Mouse (Mus musculus) hindbrain, embryonic 12.5 days (tissue): ENCODE measurements around the gene Hist1h1t. TPM values are rescaled to one million over a fixed set of nuclear protein-coding genes. Genes with fewer than 3 reads are reported as not detected.
A peak's percentile ranks its signal among the peaks of the same experiment; 100 is the strongest.
"Not testable (repeated sequence)": the region's sequence is repeated elsewhere in the genome, so short reads cannot be mapped to it uniquely, and the experiment has no call there.

Experiments
- ATAC-seq: fragments of 200-750 bp; cut with Nextera tagmentation; 2 replicates; pipeline ENCODE4 v1.8.0; 2017; ENCODE audit warnings: moderate TSS enrichment; ENCODE audit not compliant: low FRiP score
- H3K27ac ChIP-seq: fragments of 300-500 bp; sonication (generic); 2 replicates; pipeline ENCODE4 v1.5.1; 2016; ENCODE audit warnings: mild to moderate bottlenecking
- H3K27me3 ChIP-seq: fragments of 300-500 bp; sonication (generic); 2 replicates; pipeline ENCODE4 v1.6.1; 2016; ENCODE audit warnings: mild to moderate bottlenecking
- H3K36me3 ChIP-seq: fragments of 300-500 bp; sonication (generic); 2 replicates; pipeline ENCODE4 v1.6.1; 2016; ENCODE audit warnings: mild to moderate bottlenecking
- H3K4me1 ChIP-seq: fragments of 300-500 bp; sonication (generic); 2 replicates; pipeline ENCODE4 v1.6.1; 2016
- H3K4me2 ChIP-seq: fragments of 300-500 bp; sonication (generic); replicated peaks from 2 replicates; pipeline ENCODE4 v1.6.1; 2016; ENCODE audit warnings: mild to moderate bottlenecking
- H3K4me3 ChIP-seq: fragments of 300-500 bp; sonication (generic); 2 replicates; pipeline ENCODE4 v1.5.1; 2016; ENCODE audit warnings: mild to moderate bottlenecking
- H3K9ac ChIP-seq: fragments of 300-500 bp; sonication (generic); 2 replicates; pipeline ENCODE4 v1.6.1; 2016; ENCODE audit warnings: mild to moderate bottlenecking, moderate library complexity
- H3K9me3 ChIP-seq: fragments of 300-500 bp; sonication (generic); replicated peaks from 2 replicates; pipeline ENCODE4 v1.6.1; 2016; ENCODE audit warnings: mild to moderate bottlenecking
- WGBS: fragments of 180-500 bp; shearing (Covaris S2); methylation state at CpG from one replicate; pipeline ENCODE4 v1.1.7; 2016; 5-methylcytosine and 5-hydroxymethylcytosine counted together
- polyA plus RNA-seq: library from polyadenylated mRNA; unstranded; fragments of >200 nt; fragmentation: Nextera tagmentation; extraction: Ambion mirVana; gene quantifications from 2 replicates; pipeline ENCODE4 v1.2.1, GENCODE M21; 2016

Gene Hist1h1t
- not detected in 2 replicates for polyA plus RNA-seq

- H3K4me2 ChIP-seq = peak within 1 kb of the TSS; percentile 19; the same call in 1 of the 2 replicates
- no peak within 1 kb of the TSS for H3K9ac ChIP-seq
- no peak for ATAC-seq
- no peaks in the 10 kb centered on the region for H3K36me3 ChIP-seq
- no peaks in the 10 kb centered on the region for H3K27me3 ChIP-seq
- 45% methylated on average over 13 of the region's 13 CpGs for WGBS
- H3K9me3 ChIP-seq = no peaks in the 10 kb centered on the region
- H3K27ac ChIP-seq = no peak within 1 kb of the TSS
- H3K4me3 ChIP-seq = no peak within 1 kb of the TSS
- H3K4me1 ChIP-seq = peaks cover 4% of the 10 kb centered on the region; the same call in 1 of the 2 replicates
These were observed at the start of gene Hist1h1t for GRCm38 (mm10) chr13:23695514-23695913. TSS of gene Hist1h1t (plus strand) at chr13:23695814.

GRCm38 (mm10) chr13:23659636-23660366, 35.8 kb upstream of the Hist1h1t start:
- Histone ChIP-seq H3K27ac (no peak overlapping the region), H3K4me1 (no peaks in the 10 kb centered on the region), H3K36me3 (no peaks in the 10 kb centered on the region), H3K9me3 (no peaks in the 10 kb centered on the region), H3K27me3 (no peaks in the 10 kb centered on the region), H3K4me2 (no peak overlapping the region), H3K4me3 (no peak overlapping the region), H3K9ac (no peak overlapping the region)
- no peak for ATAC-seq
- 75% methylated on average over 6 of the region's 6 CpGs for WGBS

GRCm38 (mm10) chr13:23662536-23662935, 33.1 kb upstream of the Hist1h1t start:
- Histone ChIP-seq H3K36me3 (no peaks in the 10 kb centered on the region), H3K27me3 (no peaks in the 10 kb centered on the region), H3K27ac (no peak overlapping the region), H3K4me1 (no peaks in the 10 kb centered on the region), H3K4me3 (no peak overlapping the region), H3K4me2 (no peak overlapping the region), H3K9ac (no peak overlapping the region), H3K9me3 (no peaks in the 10 kb centered on the region)
- WGBS = 73% methylated on average over 3 of the region's 3 CpGs
- no peak for ATAC-seq

GRCm38 (mm10) chr13:23681990-23682582, 13.5 kb upstream of the Hist1h1t start:
- Histone ChIP-seq H3K4me2 (no peak overlapping the region), H3K36me3 (no peaks in the 10 kb centered on the region), H3K4me3 (no peak overlapping the region), H3K9ac (no peak overlapping the region), H3K27ac (no peak overlapping the region), H3K27me3 (no peaks in the 10 kb centered on the region), H3K4me1 (peaks cover 17% of the 10 kb centered on the region), H3K9me3 (no peaks in the 10 kb centered on the region)
- 87% methylated on average over 6 of the region's 6 CpGs for WGBS
- no peak for ATAC-seq

- Histone ChIP-seq H3K4me3 (peak overlapping the region; percentile 39), H3K27me3 (no peaks in the 10 kb centered on the region), H3K4me1 (peaks cover 17% of the 10 kb centered on the region), H3K36me3 (no peaks in the 10 kb centered on the region), H3K9me3 (no peaks in the 10 kb centered on the region), H3K9ac (0 out of 2 replicates have a peak overlapping the region, but pooled peaks have one; percentile 8), H3K4me2 (peak overlapping the region; percentile 74), H3K27ac (peak overlapping the region; percentile 94; the same call in 1 of the 2 replicates)
- WGBS = 47% methylated on average over 1 of the region's 1 CpGs
- ATAC-seq = no peak
These were observed 13.0 kb upstream of the Hist1h1t start for GRCm38 (mm10) chr13:23682623-23682946.

- peak overlapping the region; percentile 74 for H3K4me2 ChIP-seq
- H3K27ac ChIP-seq = peak overlapping the region; percentile 94
- 11% methylated on average over 16 of the region's 30 CpGs for WGBS
- not testable (repeated sequence) for H3K27me3 ChIP-seq, H3K36me3 ChIP-seq, H3K9me3 ChIP-seq
- peak overlapping the region; percentile 39 for H3K4me3 ChIP-seq
- peaks cover 17% of the 10 kb centered on the region for H3K4me1 ChIP-seq
- ATAC-seq = peak; percentile 53
- peak overlapping the region; percentile 59 for H3K9ac ChIP-seq
These were observed 12.5 kb upstream of the Hist1h1t start for GRCm38 (mm10) chr13:23682947-23683754.

GRCm38 (mm10) chr13:23683755-23684281, 11.8 kb upstream of the Hist1h1t start, which contains the start of the genes Hist1h2ac and Hist1h2bc:
TSS of gene Hist1h2ac (minus strand) at chr13:23683948.
TSS of gene Hist1h2bc (plus strand) at chr13:23684199.
- ATAC-seq = peak; percentile 99
- 0% methylated on average over 31 of the region's 32 CpGs for WGBS
- no peaks in the 10 kb centered on the region for H3K27me3 ChIP-seq
- H3K9ac ChIP-seq = peak within 1 kb of the TSS; percentile 62
- no peaks in the 10 kb centered on the region for H3K9me3 ChIP-seq
- H3K4me2 ChIP-seq = peak within 1 kb of the TSS; percentile 74
- H3K36me3 ChIP-seq = no peaks in the 10 kb centered on the region
- H3K27ac ChIP-seq = peak within 1 kb of the TSS; percentile 96
- peaks cover 17% of the 10 kb centered on the region for H3K4me1 ChIP-seq
- H3K4me3 ChIP-seq = peak within 1 kb of the TSS; percentile 44

- under 1% methylated on average over 15 of the region's 37 CpGs for WGBS
- H3K9me3 ChIP-seq, H3K27me3 ChIP-seq, H3K36me3 ChIP-seq: not testable (repeated sequence)
- ATAC-seq = peak; percentile 54
- Histone ChIP-seq H3K27ac (peak overlapping the region; percentile 96), H3K9ac (peak overlapping the region; percentile 62), H3K4me2 (peak overlapping the region; percentile 74), H3K4me3 (peak overlapping the region; percentile 44), H3K4me1 (peaks cover 17% of the 10 kb centered on the region)
These were observed 11.2 kb upstream of the Hist1h1t start for GRCm38 (mm10) chr13:23684295-23684945.

GRCm38 (mm10) chr13:23685121-23685861, 10.3 kb upstream of the Hist1h1t start:
- Histone ChIP-seq H3K9ac (peak overlapping the region; percentile 62), H3K4me3 (peak overlapping the region; percentile 44), H3K9me3 (no peaks in the 10 kb centered on the region), H3K4me2 (peak overlapping the region; percentile 74), H3K27me3 (no peaks in the 10 kb centered on the region), H3K36me3 (no peaks in the 10 kb centered on the region), H3K4me1 (peaks cover 17% of the 10 kb centered on the region), H3K27ac (peak overlapping the region; percentile 96)
- no peak for ATAC-seq
- WGBS = 12% methylated on average over 15 of the region's 15 CpGs

- Histone ChIP-seq H3K9ac (peak overlapping the region; percentile 62), H3K36me3 (no peaks in the 10 kb centered on the region), H3K27ac (peak overlapping the region; percentile 96), H3K4me1 (peaks cover 17% of the 10 kb centered on the region), H3K9me3 (no peaks in the 10 kb centered on the region), H3K4me3 (peak overlapping the region; percentile 44), H3K27me3 (no peaks in the 10 kb centered on the region), H3K4me2 (peak overlapping the region; percentile 74)
- ATAC-seq = no peak
- WGBS = 59% methylated on average over 4 of the region's 4 CpGs
These were observed 9.6 kb upstream of the Hist1h1t start for GRCm38 (mm10) chr13:23685966-23686365.

- Histone ChIP-seq H3K4me2 (no peak overlapping the region), H3K27ac (no peak overlapping the region), H3K36me3 (no peaks in the 10 kb centered on the region), H3K9ac (no peak overlapping the region), H3K27me3 (no peaks in the 10 kb centered on the region), H3K9me3 (no peaks in the 10 kb centered on the region), H3K4me3 (no peak overlapping the region), H3K4me1 (peaks cover 17% of the 10 kb centered on the region)
- 93% methylated on average over 4 of the region's 4 CpGs for WGBS
- ATAC-seq = no peak
These were observed 8.4 kb upstream of the Hist1h1t start for GRCm38 (mm10) chr13:23687181-23687580.
